Mouse (Mus musculus) lung, embryonic 14.5 days (tissue): ENCODE results near the gene Abcb9. TPM values are rescaled to one million over a fixed set of nuclear protein-coding genes. Genes with fewer than 3 reads are reported as not detected.

Experiments
- ATAC-seq: fragments of 200-750 bp; cut with Nextera tagmentation; 2 replicates; pipeline ENCODE4 v1.8.0; 2017; ENCODE audit warnings: mild to moderate bottlenecking, moderate TSS enrichment, moderate library complexity; ENCODE audit not compliant: insufficient read depth
- DNase-seq: peaks from one replicate; pipeline ENCODE4 v3.0.0-alpha.2; 2015
- H3K27ac ChIP-seq: fragments of 300-500 bp; sonication (generic); 2 replicates; pipeline ENCODE4 v1.5.1; 2014; ENCODE audit warnings: low read depth, mild to moderate bottlenecking, moderate library complexity
- H3K27me3 ChIP-seq: fragments of 300-500 bp; sonication (generic); 2 replicates; pipeline ENCODE4 v1.6.1; 2014; ENCODE audit warnings: low read length, control low read depth; ENCODE audit not compliant: insufficient read depth
- H3K36me3 ChIP-seq: fragments of 300-500 bp; sonication (generic); 2 replicates; pipeline ENCODE4 v1.6.1; 2014; ENCODE audit warnings: control low read depth; ENCODE audit not compliant: insufficient read depth
- H3K4me1 ChIP-seq: fragments of 300-500 bp; sonication (generic); 2 replicates; pipeline ENCODE4 v1.6.1; 2014; ENCODE audit warnings: antibody characterized with exemption, control low read depth; ENCODE audit not compliant: insufficient read depth
- H3K4me2 ChIP-seq: fragments of 300-500 bp; sonication (generic); 2 replicates; pipeline ENCODE4 v1.6.1; 2014; ENCODE audit warnings: mild to moderate bottlenecking
- H3K4me3 ChIP-seq: fragments of 300-500 bp; sonication (generic); 2 replicates; pipeline ENCODE4 v1.5.1; 2014; ENCODE audit warnings: low read depth, low read length
- H3K9ac ChIP-seq: fragments of 300-500 bp; sonication (generic); 2 replicates; pipeline ENCODE4 v1.6.1; 2014
- H3K9me3 ChIP-seq: fragments of 300-500 bp; sonication (generic); 2 replicates; pipeline ENCODE4 v1.6.1; 2016; ENCODE audit warnings: low read depth, low read length, control low read depth
- CTCF ChIP-seq: IDR thresholded peaks from 2 replicates; pipeline ENCODE4 v1.5.1; 2016; ENCODE audit warnings: antibody characterized with exemption, low read depth
- WGBS: fragments of 180-500 bp; shearing (Covaris S2); extraction: QIAGEN DNeasy Blood & Tissue Kit; methylation state at CpG from one replicate; pipeline ENCODE4 v1.1.7; 2014; 5-methylcytosine and 5-hydroxymethylcytosine counted together
- polyA plus RNA-seq: library from polyadenylated mRNA; unstranded; fragments of >200 nt; fragmentation: Nextera tagmentation; extraction: Ambion mirVana; gene quantifications from 2 replicates; pipeline ENCODE4 v1.2.1, GENCODE M21; 2014

Abcb9 gene
- polyA plus RNA-seq, 1 experiment from 2014 or later: 0.88 TPM

- no peak overlapping the region for H3K4me2 ChIP-seq
- DNase-seq: no peak
- no peak overlapping the region for H3K4me3 ChIP-seq
- no peaks in the 10 kb centered on the region for H3K36me3 ChIP-seq
- no peak for TF ChIP-seq CTCF
- no peak overlapping the region for H3K9ac ChIP-seq
- H3K27me3 ChIP-seq: no peaks in the 10 kb centered on the region
- H3K9me3 ChIP-seq: no peaks in the 10 kb centered on the region
- H3K4me1 ChIP-seq: no peaks in the 10 kb centered on the region
- no peak overlapping the region for H3K27ac ChIP-seq
- 85% methylated on average over 17 of the region's 17 CpGs for WGBS
- ATAC-seq: no peak
Measured at GRCm38 (mm10) chr5:124082941-124083688, 12.5 kb downstream of the Abcb9 start.

DNA sequence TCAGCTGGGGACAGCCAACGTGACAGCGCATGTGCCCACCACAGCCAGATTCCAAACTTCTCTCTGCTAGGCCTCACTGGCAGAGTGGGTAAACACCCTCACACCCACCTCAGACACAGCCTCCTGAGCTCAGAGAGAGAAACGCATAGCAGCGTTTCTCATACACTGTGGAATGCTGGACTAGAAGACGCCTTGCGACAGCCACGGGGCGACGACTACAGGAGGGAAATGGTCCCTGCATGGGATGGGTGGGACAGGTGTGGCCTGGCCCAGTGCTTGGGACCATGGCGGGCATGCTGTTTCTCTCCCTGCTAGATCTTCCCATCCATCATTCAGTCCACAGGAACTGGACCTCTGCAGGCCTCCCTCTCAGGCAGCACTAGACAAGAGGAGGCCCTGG lies 13.2 kb downstream of the Abcb9 start:
- DNase-seq (no peak), ATAC-seq (peak; percentile 30; the same call in 1 of the 2 replicates)
- Histone ChIP-seq H3K27me3 (no peaks in the 10 kb centered on the region), H3K9me3 (no peaks in the 10 kb centered on the region), H3K36me3 (no peaks in the 10 kb centered on the region), H3K9ac (no peak overlapping the region), H3K4me3 (no peak overlapping the region), H3K4me2 (no peak overlapping the region), H3K27ac (no peak overlapping the region), H3K4me1 (no peaks in the 10 kb centered on the region)
- peak; percentile 53 for TF ChIP-seq CTCF
- 59% methylated on average over 10 of the region's 10 CpGs for WGBS

- Histone ChIP-seq H3K4me3 (no peak overlapping the region), H3K4me2 (no peak overlapping the region), H3K27ac (no peak overlapping the region), H3K9ac (no peak overlapping the region), H3K27me3 (no peaks in the 10 kb centered on the region), H3K4me1 (no peaks in the 10 kb centered on the region; the same call in 1 of the 2 replicates), H3K36me3 (no peaks in the 10 kb centered on the region), H3K9me3 (no peaks in the 10 kb centered on the region)
- ATAC-seq (no peak), DNase-seq (no peak)
- 92% methylated on average over 17 of the region's 17 CpGs for WGBS
- no peak for TF ChIP-seq CTCF
Measured at GRCm38 (mm10) chr5:124079880-124080279, 15.7 kb downstream of the Abcb9 start.

DNA sequence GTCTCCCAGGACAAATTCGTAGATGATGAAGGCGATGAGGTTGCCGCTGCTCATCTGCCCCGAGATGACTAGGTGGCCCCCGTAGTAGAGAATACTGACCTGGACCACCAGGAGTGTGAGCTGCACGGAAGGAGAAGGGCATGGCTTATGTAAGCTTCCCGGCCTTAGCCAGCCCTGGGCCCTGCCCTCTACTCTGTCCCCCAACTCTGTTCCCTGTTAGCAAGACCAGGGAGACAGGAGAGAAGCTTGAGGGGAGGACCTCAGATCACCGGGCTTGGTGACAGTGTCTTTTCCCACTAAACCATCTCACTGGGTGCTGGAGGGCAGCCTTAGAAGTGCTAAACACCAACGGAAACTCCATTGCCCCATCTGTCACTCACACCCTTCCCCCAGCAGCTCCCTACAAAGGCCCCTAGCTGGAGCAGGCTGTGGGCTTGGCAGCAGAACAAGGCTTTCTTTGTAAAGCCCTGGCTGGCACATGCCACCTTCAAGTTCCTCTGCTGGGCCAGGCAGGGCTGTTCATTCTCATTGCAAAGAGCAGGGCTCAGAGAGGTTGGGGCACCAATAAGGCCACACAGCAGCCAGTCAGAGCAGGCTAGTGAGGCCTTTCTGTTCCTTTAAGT lies 16.7 kb downstream of the Abcb9 start:
- H3K4me2 ChIP-seq: no peak overlapping the region
- DNase-seq: peak; percentile 57
- H3K4me1 ChIP-seq: no peaks in the 10 kb centered on the region; the same call in 1 of the 2 replicates
- H3K9ac ChIP-seq: no peak overlapping the region
- no peaks in the 10 kb centered on the region for H3K36me3 ChIP-seq
- no peak overlapping the region for H3K4me3 ChIP-seq
- TF ChIP-seq CTCF: no peak
- ATAC-seq: peak; percentile 7; the same call in 1 of the 2 replicates
- 48% methylated on average over 9 of the region's 9 CpGs for WGBS
- no peak overlapping the region for H3K27ac ChIP-seq
- H3K27me3 ChIP-seq: no peaks in the 10 kb centered on the region
- no peaks in the 10 kb centered on the region for H3K9me3 ChIP-seq

DNA sequence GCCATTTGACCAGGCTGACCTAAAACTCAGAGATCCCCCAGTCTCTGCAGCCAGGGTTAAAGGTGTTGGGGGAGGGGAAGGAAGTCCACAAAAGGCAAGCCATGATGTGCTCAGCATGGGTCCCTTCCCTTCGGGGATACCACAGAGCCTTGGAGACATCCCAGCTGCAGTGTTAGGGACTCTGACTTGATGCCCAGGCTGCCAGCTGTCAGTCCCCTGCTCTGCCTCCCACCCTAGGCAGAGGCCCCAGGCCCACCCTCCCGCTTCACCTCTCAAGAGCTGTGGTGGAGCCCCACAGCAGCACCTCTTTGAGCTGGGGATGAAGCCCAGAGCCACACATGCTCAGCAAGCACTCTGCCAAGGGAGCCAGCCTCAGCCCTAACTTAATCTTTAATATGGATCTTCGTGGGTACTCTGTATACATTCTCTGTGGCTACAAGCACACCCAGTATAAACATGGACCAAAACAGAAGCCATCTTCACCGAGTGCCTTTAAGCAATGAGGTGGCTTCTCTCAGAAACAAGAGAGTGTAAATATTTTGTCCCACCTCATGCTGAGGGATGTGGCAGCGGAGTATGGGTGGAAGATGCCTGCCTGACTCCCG lies 17.6 kb downstream of the Abcb9 start:
- TF ChIP-seq CTCF: no peak
- Histone ChIP-seq H3K4me1 (peaks cover 5% of the 10 kb centered on the region; the same call in 1 of the 2 replicates), H3K9ac (no peak overlapping the region), H3K4me2 (no peak overlapping the region), H3K9me3 (no peaks in the 10 kb centered on the region), H3K36me3 (no peaks in the 10 kb centered on the region), H3K4me3 (no peak overlapping the region), H3K27ac (no peak overlapping the region), H3K27me3 (no peaks in the 10 kb centered on the region)
- DNase-seq (no peak), ATAC-seq (no peak)
- 55% methylated on average over 6 of the region's 6 CpGs for WGBS

DNA sequence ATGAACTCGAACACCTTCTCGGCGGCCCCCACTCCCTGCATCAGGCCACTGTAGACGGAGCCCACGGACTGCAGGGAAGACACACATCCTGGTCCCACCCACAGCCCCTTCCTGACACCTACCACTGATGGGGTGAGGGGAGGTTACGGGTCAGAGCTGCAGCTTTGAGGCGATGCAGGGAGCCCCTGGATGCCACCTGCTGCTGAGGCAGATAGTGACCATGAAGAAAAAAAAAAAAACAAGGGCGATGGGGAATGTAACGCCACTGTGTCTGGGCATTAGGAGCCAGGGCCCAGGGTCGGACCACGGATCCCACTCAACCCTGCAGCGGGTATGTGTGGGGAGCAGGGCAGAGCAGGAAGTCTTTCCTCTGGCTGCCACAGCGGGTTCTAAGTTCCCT lies 18.4 kb downstream of the Abcb9 start:
- Histone ChIP-seq H3K27ac (no peak overlapping the region), H3K9ac (no peak overlapping the region), H3K4me2 (no peak overlapping the region), H3K4me3 (no peak overlapping the region), H3K27me3 (no peaks in the 10 kb centered on the region), H3K36me3 (no peaks in the 10 kb centered on the region), H3K4me1 (peaks cover 5% of the 10 kb centered on the region; the same call in 1 of the 2 replicates), H3K9me3 (no peaks in the 10 kb centered on the region)
- no peak for TF ChIP-seq CTCF
- WGBS: 82% methylated on average over 13 of the region's 13 CpGs
- ATAC-seq (no peak), DNase-seq (no peak)

DNA sequence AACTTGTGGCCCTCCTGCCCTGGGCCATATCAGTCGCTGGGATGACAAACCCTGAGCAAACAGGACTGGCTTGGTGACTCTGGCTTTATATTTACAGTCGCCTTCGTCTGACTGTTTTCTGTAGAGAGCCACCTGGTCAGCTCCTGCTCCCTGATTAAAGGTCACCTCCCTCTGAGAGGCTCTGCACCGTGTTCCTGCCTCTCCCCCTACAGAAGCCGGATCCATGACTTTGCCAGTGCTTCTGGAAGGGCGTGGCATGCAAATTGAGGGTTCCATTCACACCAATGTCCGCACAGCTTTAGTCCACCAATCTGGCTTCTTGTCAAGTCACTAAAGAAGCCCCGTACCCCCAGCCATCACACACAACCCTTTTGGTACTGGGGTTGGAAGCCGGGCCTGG lies 19.0 kb downstream of the Abcb9 start:
- WGBS: 47% methylated on average over 9 of the region's 9 CpGs
- Histone ChIP-seq H3K4me1 (peaks cover 5% of the 10 kb centered on the region; the same call in 1 of the 2 replicates), H3K9me3 (no peaks in the 10 kb centered on the region), H3K27ac (no peak overlapping the region), H3K4me3 (no peak overlapping the region), H3K27me3 (no peaks in the 10 kb centered on the region), H3K36me3 (no peaks in the 10 kb centered on the region), H3K4me2 (no peak overlapping the region), H3K9ac (no peak overlapping the region)
- DNase-seq (no peak), ATAC-seq (no peak)
- no peak for TF ChIP-seq CTCF
